Mouse (Mus musculus) liver, postnatal 0 days (tissue): ENCODE results near the gene Tmem123. TPM values are rescaled to one million over a fixed set of nuclear protein-coding genes. Genes with fewer than 3 reads are reported as not detected.

ENCODE experiments used
- ATAC-seq: fragments of 200-750 bp; cut with Nextera tagmentation; 2 replicates; pipeline ENCODE4 v1.8.0; 2017; ENCODE audit warnings: mild to moderate bottlenecking, moderate library complexity
- DNase-seq: peaks from one replicate; pipeline ENCODE4 v3.0.0-alpha.2; 2016
- H3K27ac ChIP-seq: fragments of 300-500 bp; sonication (generic); 2 replicates; pipeline ENCODE4 v1.5.1; 2014; ENCODE audit warnings: antibody characterized with exemption, moderate library complexity, mild to moderate bottlenecking, low read depth
- H3K27me3 ChIP-seq: fragments of 300-500 bp; sonication (generic); 2 replicates; pipeline ENCODE4 v1.6.1; 2014; ENCODE audit warnings: low read length, control low read depth, mixed read lengths; ENCODE audit not compliant: insufficient read depth
- H3K36me3 ChIP-seq: fragments of 300-500 bp; sonication (generic); replicated peaks from 2 replicates; pipeline ENCODE4 v1.6.1; 2014; ENCODE audit warnings: mild to moderate bottlenecking, control low read depth, low read length, moderate library complexity, mixed read lengths; ENCODE audit not compliant: insufficient read depth
- H3K4me1 ChIP-seq: fragments of 300-500 bp; sonication (generic); 2 replicates; pipeline ENCODE4 v1.6.1; 2014; ENCODE audit warnings: antibody characterized with exemption, mild to moderate bottlenecking, control low read depth; ENCODE audit not compliant: insufficient read depth
- H3K4me2 ChIP-seq: fragments of 300-500 bp; sonication (generic); 2 replicates; pipeline ENCODE4 v1.6.1; 2014; ENCODE audit warnings: low read depth, mild to moderate bottlenecking, low read length, moderate library complexity, mixed read lengths
- H3K4me3 ChIP-seq: fragments of 300-500 bp; sonication (generic); 2 replicates; pipeline ENCODE4 v1.5.1; 2014; ENCODE audit warnings: low read depth, low read length
- H3K9ac ChIP-seq: fragments of 300-500 bp; sonication (generic); replicated peaks from 2 replicates; pipeline ENCODE4 v1.6.1; 2014; ENCODE audit warnings: mild to moderate bottlenecking, moderate library complexity
- H3K9me3 ChIP-seq: fragments of 300-500 bp; sonication (generic); 2 replicates; pipeline ENCODE4 v1.6.1; 2016; ENCODE audit warnings: mild to moderate bottlenecking, control low read depth, low read length, mixed read lengths
- CTCF ChIP-seq: sonication (generic); IDR thresholded peaks from 2 replicates; pipeline ENCODE4 v1.5.1; 2016; ENCODE audit warnings: antibody characterized with exemption, low read depth
- EP300 ChIP-seq: IDR thresholded peaks from 2 replicates; pipeline ENCODE4 v1.6.1; 2016; ENCODE audit warnings: antibody characterized with exemption, low read depth, mild to moderate bottlenecking
- WGBS: fragments of 180-500 bp; shearing (Covaris S2); extraction: QIAGEN DNeasy Blood & Tissue Kit; methylation state at CpG from one replicate; pipeline ENCODE4 v1.1.7; 2014; ENCODE audit not compliant: insufficient replicate concordance; 5-methylcytosine and 5-hydroxymethylcytosine counted together
- polyA plus RNA-seq: library from polyadenylated mRNA; unstranded; fragments of >200 nt; fragmentation: Nextera tagmentation; extraction: Ambion mirVana; gene quantifications from 2 replicates; pipeline ENCODE4 v1.2.1, GENCODE M21; 2015

Gene Tmem123
- polyA plus RNA-seq, 1 experiment from 2014 or later = 29.2 TPM

DNA sequence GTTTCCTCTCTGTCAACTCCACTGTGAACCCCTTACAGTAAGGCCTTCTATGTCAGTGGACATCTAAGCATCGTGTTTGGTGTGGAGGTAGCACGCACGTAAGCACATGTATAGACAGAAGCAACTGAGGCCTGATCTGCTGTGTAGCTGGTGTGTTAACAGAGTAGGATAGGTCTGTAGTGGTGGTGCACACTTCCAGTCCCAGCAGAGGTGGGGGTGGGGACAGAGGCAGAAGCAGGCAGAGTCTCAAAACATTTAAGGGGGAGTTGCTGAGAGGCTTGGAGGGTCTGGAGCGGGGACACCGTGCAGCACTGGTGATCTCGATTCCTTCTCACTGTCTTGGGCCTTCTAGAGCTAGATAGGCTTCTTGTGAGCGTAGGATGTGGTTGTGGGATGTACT, 22.2 kb downstream of the Tmem123 start:
- DNase-seq (no peak), ATAC-seq (no peak)
- Histone ChIP-seq H3K4me1 (peaks cover 27% of the 10 kb centered on the region), H3K4me2 (no peak overlapping the region), H3K4me3 (no peak overlapping the region), H3K9me3 (no peaks in the 10 kb centered on the region), H3K27ac (peak overlapping the region; percentile 11; the same call in 1 of the 2 replicates), H3K9ac (no peak overlapping the region), H3K27me3 (no peaks in the 10 kb centered on the region), H3K36me3 (peaks cover 16% of the 10 kb centered on the region)
- no peak for TF ChIP-seq CTCF
- no peak for TF ChIP-seq EP300
- WGBS = 91% methylated on average over 7 of the region's 7 CpGs

- Histone ChIP-seq H3K4me1 (peaks cover 27% of the 10 kb centered on the region), H3K9me3 (no peaks in the 10 kb centered on the region), H3K27ac (no peak overlapping the region; the same call in 1 of the 2 replicates), H3K4me2 (no peak overlapping the region), H3K9ac (no peak overlapping the region), H3K36me3 (peaks cover 27% of the 10 kb centered on the region), H3K27me3 (no peaks in the 10 kb centered on the region), H3K4me3 (no peak overlapping the region)
- DNase-seq (no peak), ATAC-seq (no peak)
- WGBS = 71% methylated on average over 6 of the region's 6 CpGs
- TF ChIP-seq EP300 (no peak), CTCF (no peak)
Observed at GRCm38 (mm10) chr9:7788411-7788810, 24.6 kb downstream of the Tmem123 start.

DNA sequence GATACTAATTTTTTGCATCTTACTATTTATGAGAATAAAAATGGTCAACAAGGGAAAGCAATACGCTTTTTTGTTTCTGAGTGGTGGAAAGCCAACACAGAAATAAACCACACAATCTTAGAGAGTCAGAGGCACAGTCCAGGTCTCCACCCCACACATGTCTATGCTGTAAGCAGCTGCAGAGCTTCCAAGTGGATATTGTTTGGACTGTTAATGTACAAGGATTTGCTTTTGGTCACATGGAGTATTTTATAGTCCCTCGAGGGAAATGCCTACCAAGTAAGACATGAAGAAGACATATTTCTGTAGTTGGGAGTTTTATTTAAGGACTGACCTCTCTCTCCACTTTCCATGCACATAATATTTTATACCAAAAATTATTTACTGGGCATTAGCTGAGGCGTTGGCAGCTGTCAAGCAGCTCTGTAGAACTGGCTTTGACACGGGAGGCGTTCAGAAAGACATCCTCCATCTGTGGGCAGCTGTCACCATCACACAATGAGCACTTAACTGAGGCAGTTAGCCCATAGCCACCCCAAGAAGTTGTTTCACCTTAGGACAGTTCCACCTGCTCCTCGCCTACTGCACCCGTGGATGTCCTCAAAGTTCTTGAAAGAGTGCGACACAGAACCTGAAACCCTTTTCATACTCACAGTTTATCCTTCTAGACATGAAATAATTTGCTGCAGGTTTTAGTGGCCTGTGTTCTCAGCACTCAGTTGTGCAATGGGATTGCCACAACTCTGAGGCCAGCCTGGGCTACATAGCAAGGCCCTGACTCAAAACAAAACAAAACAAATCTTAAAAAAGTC, 26.1 kb downstream of the Tmem123 start:
- 0 out of 2 replicates have a peak, but pooled peaks have one; percentile 15 for ATAC-seq
- H3K4me3 ChIP-seq = no peak overlapping the region
- no peaks in the 10 kb centered on the region for H3K9me3 ChIP-seq
- H3K36me3 ChIP-seq = peaks cover 30% of the 10 kb centered on the region
- peak overlapping the region; percentile 38; the same call in 1 of the 2 replicates for H3K4me2 ChIP-seq
- H3K27ac ChIP-seq = peak overlapping the region; percentile 34
- no peaks in the 10 kb centered on the region for H3K27me3 ChIP-seq
- no peak for DNase-seq
- H3K9ac ChIP-seq = no peak overlapping the region
- peaks cover 26% of the 10 kb centered on the region for H3K4me1 ChIP-seq
- 69% methylated on average over 8 of the region's 8 CpGs for WGBS
- TF ChIP-seq EP300 = no peak
- TF ChIP-seq CTCF = no peak

DNA sequence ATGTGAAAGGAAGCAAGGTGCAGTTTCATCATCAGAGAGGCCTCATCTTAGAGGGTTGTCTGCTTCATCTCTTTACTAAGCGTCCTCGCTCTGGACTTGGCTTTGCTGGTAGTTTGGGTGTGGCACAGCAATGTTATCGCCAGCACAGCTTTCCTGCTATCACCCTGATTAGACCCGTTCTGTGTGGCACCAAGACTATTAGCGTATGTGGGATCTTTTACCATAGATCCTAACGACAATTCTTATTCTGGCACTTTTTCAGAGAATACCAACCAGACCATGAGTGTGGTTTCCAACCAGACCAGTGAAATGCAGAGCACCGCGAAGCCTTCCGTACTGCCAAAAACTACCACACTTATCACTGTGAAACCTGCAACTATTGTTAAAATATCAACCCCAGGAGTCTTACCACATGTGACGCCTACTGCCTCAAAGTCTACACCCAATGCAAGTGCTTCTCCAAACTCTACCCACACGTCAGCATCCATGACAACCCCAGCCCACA, 26.8 kb downstream of the Tmem123 start:
- H3K4me2 ChIP-seq = peak overlapping the region; percentile 38; the same call in 1 of the 2 replicates
- WGBS = 57% methylated on average over 11 of the region's 11 CpGs
- peak; percentile 95 for ATAC-seq
- TF ChIP-seq CTCF (no peak), EP300 (peak; percentile 89)
- H3K36me3 ChIP-seq = peaks cover 30% of the 10 kb centered on the region
- H3K27me3 ChIP-seq = no peaks in the 10 kb centered on the region
- H3K9ac ChIP-seq = no peak overlapping the region
- H3K4me3 ChIP-seq = no peak overlapping the region
- peak; percentile 53 for DNase-seq
- no peak overlapping the region; the same call in 1 of the 2 replicates for H3K27ac ChIP-seq
- H3K9me3 ChIP-seq = no peaks in the 10 kb centered on the region
- peaks cover 21% of the 10 kb centered on the region for H3K4me1 ChIP-seq

DNA sequence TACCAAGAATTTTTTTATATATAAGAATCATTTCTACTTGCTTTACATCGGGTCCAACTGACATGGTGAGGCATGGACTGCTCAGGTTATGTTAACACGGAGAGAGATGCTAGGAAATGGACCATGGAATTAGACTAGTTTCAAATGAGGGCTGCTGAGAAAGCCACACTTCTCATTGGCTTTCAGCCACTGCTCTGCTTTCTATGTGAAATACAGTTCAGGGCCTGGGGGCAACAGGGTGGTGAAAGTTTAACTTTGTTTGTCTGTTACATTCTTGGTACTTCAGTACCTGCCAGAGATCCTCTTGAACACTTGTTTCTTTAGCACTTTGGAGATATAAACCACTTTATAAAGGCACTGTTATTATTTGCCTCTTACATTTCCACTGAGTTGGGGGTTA, 29.7 kb downstream of the Tmem123 start:
- Histone ChIP-seq H3K9me3 (no peaks in the 10 kb centered on the region), H3K9ac (no peak overlapping the region), H3K4me1 (peaks cover 15% of the 10 kb centered on the region), H3K27me3 (no peaks in the 10 kb centered on the region), H3K4me3 (no peak overlapping the region), H3K36me3 (peaks cover 30% of the 10 kb centered on the region), H3K4me2 (no peak overlapping the region), H3K27ac (no peak overlapping the region)
- ATAC-seq (no peak), DNase-seq (no peak)
- TF ChIP-seq CTCF (no peak), EP300 (no peak)
- WGBS = 87% methylated on average over 2 of the region's 2 CpGs

DNA sequence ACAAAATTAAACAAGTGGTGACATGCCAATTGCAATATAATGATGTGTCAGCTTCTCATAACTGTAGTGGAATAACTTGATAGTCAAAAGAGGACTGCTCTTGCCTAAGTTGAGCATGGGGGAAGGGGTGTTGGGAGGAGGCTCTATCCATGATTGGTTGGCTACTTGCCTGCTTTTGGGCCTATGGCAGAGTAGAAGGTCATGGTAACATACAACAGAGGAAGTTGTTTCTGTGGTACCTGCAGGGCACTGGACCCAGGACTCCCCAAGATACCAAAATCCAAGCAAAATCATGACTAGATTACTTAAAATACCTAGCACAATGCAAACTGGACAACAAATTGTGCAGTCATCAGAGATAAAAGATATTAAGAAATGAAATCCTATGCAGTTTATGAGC, 31.7 kb downstream of the Tmem123 start:
- Histone ChIP-seq H3K27me3 (no peaks in the 10 kb centered on the region), H3K4me2 (no peak overlapping the region), H3K9me3 (no peaks in the 10 kb centered on the region), H3K9ac (no peak overlapping the region), H3K27ac (no peak overlapping the region), H3K4me1 (peaks cover 4% of the 10 kb centered on the region), H3K4me3 (no peak overlapping the region), H3K36me3 (peaks cover 27% of the 10 kb centered on the region)
- TF ChIP-seq EP300 = no peak
- DNase-seq (no peak), ATAC-seq (no peak)
